Mouse (Mus musculus) megakaryocyte progenitor cell, adult 5-6 weeks (primary cell): ENCODE measurements at regions not wholly inside any gene's neighbourhood (a gene's known extent, or its start where the extent isn't known, plus 50 kb on each side); places are given as distances from the start of the nearest gene placed in this dataset.

Source experiments
- ATAC-seq: replicated peaks from 2 replicates; pipeline ENCODE4 v1.8.0; 2016; ENCODE audit warnings: mild to moderate bottlenecking, moderate TSS enrichment, inconsistent platforms; ENCODE audit not compliant: poor library complexity

DNA sequence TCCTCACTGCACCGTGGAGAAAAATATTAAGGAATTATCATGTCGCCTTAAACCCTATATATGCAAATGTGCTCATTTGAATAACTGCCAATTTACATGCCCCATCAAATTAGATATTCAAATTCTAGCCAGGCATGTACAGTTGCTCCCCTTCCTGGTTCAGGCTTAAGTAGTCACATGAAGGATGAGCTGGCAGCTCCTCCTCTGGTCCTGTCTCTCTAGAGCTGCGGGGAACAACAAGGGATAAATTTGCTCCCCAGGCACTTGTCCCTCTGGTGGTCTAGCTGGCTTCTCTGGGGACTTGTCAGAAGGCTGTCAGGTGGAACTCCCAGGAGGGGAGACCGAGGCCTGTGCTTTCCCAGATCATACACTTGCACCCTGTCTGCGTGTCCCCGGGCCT is 221.8 kb downstream of the Tle3 start:
- no peak for ATAC-seq

DNA sequence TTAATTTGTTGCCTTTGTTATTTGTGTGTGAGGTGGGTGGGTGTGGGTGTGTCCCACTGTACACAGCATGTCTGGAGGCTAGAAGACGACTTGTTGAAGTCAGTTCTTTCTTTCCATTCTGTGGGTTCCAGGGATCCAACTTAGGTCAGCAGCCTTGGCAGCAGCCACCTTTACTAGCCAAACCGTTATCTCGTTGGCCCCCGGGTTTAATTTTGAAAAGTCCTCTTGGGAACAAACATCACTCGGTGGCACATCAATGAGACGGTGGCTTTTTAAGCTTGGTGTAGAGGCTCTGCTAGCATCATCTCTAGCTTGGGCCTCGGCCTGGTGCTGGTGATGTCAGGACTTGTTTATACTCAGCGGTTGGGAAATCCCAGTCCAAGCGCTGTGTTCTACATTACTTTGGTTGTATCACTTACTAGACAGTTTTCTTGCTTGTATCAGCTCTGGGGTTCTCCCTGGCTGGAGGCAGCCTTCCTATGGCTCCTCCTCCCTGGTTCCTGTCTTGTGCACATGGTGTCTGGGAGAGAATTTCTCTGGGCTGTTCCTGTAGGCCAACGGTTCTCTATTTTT is 217.6 kb downstream of the Tle3 start:
- ATAC-seq, result no peak

DNA sequence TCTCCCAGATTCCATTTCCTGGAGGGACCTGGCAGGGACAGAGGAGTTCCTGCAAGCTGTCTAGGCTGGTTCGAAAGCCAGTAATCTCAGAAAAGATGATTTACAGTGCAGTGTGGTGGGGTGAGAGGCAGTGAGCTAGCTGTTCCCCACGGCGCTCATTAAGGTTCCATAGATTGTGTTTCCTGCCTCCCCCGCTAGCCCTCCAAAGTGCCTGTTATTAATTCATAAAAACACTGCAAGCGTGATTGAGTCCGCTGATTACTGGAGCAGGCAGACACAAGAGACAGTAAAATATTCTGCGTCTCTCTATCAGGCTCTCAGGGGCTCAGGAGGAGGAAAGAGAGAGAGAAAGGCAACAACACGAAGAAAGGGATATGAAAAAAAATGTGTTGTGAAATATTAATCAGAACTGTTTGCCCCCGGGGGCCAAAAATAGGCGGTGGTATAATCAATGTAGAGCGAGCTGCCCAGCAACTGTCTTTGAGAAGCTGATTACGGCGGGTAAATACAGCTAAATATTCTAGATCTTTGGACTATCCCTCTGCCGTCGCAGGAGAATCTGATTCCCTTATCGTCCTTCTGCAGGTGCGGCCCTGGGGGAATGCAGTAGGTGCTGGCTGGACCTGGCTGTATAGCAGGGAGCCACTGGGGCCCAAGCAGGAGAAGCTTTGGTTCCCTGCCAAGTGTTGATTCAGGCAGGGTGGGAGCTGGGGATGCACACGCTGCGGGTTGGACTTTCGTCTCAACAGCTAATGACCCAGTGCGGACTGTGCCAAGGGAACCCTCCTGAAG is 211.3 kb downstream of the Tle3 start:
- ATAC-seq, result no peak

DNA sequence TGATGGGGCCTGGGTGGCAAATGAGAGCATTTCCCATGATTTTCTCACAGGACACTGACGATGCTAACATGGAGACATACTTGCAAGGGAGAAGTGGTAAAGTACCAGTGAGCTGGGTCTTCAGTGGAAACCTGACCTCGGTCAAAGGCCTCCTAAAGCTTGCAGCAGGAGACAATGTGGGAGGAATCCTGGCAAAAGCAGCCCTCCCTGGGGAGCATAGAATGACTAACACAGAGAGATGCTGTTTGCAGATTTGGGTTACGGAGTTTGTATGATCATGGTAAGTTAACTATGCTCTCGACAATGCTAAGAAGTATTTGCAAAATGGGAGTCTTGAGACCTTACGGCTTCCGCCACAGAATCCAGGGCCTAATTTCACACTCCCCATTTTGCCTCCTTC is 208.9 kb downstream of the Tle3 start:
- ATAC-seq, result no peak

DNA sequence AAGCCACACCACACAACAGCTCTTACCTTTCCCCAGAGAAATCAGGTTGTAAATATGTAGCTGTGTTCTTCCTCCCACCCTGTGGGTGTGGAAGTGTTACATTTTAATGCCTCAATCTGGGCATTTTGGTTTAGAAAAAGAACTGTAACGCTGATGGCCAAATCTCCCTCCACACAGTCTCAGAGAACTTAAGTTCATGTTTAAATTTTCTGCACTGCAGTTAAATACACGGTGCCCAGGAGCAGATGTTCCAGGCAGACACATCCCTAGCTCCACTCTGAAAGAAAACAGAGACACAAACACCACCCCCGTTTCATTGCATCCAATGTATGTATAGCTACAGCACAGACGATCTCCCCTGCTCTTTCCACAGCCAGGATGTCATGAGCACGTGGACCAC is 206.1 kb downstream of the Tle3 start:
- no peak for ATAC-seq

DNA sequence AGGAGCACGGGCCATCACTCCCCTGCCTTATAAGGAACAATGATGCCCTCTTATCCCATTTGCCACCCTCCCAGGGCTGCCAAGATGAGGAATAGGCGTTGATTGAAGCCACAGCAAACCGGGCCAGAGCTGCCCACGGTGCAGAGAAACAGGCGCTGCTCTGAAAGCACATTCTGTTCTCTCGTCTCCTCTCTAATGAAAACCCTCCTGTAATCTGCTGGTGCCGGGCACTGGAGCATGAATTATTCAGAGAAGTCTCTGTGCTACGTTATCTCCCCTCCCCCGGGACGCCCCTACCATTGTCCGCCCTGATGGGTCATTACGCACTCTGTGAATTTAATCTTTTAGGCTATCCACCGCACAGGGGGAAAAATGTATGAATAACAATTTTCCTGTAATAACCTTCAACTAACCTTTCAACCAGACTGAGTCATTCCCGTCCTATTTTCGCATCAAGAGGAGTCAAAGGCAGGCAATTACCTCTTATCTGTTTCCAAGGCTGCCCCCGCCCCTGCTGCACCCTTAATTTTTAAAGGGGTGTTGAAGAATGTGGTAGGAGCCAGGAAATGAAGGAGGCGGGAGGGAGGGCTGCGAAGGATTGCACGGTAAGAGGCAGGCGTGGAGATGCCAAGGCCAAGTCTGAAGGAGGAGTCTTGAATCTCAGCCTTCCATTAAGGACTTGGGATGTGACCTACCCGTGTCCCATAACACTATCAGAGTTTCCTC is 201.6 kb downstream of the Tle3 start:
- ATAC-seq, result no peak

DNA sequence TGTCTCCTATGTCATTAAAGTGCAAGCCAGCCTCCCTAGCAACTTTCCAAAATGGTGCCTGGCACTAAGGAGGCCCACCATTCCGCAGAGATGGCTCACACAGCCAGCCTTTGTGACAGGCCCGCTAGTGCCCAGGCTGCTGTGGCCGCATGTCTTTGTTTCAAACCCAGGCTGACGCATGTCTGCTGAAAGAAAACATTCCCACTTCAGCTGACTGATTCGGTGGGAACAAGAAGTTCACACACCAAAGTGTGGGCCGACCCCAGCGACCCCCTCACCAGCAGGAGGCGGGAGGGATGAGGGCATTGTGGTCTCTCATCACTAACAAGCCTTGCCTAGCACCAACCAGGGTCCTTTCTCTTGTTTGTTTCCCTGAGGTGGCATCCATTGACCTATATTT is 190.9 kb downstream of the Tle3 start:
- no peak for ATAC-seq

DNA sequence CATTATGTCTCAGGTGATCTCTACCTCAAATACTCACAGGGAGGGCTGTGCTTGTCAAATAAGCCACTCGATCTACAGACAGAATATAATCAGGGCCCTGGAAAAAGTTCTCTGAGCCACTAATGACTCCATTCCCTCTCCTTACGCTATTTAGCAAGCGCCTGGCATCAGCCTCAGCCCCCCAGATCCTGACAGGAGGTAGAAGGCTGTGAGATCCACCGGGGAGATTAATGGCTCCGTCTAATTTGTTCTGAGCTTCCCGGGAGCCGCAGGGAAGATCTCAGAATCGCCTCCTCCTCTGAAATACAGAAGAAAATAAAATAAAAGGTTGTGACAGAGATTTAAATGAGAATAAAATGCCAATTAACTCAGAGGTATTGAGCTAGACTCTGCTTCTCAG is 189.4 kb downstream of the Tle3 start:
- ATAC-seq, result no peak

DNA sequence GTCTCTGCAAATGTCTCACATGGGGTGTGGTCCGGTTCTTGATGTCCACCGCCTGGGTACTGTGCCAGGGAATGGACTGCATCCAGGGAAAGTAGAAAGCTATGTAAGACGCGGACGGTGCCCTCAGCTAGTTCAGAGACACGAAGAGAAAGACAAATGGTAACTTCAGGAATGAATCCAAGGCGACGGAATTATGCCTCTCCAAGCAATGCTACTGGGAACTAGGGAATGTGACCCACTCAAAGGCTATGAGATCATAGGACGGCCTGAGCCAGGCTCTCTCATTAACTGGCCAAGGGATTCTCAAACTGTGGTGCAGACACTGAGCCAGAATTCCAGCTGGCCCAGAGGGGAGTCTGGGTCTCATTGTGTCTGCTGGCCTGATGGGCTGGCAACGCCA is 186.5 kb downstream of the Tle3 start:
- ATAC-seq, result no peak

DNA sequence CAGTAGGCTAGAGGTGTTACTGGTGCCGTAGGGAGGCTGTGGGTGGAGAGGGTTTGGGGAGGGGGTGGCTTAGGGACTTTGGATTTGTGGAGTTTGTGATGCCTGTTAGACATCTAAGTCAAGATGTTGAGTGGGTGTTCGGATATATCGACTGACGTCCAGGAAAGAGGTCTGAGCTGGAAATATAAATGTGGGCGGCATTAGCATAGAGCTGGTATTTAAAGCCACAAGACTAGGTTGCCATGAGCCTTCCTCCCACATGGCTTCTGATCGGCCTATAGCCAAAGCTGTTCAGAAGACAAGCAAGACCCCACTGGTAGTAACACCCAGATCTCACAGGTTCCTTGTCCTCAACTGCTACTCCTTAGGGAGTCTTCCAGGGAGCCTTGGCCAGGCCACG is 184.9 kb downstream of the Tle3 start:
- no peak for ATAC-seq

DNA sequence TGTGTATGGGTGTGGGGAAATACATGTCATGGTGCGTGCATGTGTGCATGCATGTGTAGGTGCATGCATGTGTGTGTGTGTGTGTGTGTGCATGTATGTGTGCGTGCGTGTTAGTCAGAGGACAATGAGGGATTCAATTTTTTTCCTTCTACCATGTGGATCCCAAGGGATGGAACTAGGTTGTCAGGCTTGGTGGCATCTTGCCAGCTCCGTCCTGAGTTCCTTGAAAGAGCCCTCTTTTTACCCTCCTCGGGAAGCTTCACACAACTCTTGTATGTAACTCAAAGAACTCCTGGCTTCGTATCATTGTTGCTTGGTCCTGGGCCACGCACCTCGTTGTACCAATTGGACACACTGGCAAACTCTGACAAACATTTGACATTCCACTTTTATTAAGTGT is 183.0 kb downstream of the Tle3 start:
- no peak for ATAC-seq

DNA sequence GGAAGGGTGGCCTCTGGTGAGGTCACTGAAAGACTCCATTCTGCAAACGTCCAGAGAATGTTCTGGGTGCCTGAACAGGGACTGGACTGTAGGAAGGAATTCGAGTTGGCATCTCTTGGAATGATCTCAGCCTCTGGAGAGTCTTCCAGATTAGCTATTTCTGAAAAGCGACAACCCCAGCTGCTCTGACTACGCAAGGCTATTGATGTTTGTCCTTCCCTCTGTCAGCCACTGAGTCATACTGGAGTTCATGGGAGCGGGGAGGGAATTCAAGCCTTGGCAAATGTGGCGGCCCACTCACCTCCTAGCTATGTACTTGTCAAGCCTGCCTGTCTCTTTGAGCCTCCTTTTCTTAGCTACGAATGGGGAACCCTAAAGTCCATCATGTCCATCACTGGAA is 182.4 kb downstream of the Tle3 start:
- no peak for ATAC-seq

DNA sequence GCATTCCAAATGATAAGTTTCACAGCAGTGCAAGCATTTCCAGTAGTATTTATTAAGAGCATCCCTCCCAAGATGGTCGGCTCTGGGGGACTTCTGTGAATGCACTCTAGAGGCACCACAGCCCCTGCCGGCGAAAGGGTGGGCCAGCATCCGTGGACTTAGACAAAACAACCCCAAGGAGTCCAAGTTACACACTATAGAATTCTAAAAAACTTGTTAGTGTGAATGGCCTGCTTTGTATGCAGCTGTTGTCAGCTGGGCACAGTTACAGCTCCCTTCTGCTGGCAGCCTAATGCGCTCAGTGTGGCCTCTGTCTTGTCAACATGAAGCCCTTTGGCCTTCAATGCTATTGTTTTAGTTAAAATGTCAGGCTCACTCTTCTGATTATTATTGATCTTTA is 181.5 kb downstream of the Tle3 start:
- no peak for ATAC-seq

DNA sequence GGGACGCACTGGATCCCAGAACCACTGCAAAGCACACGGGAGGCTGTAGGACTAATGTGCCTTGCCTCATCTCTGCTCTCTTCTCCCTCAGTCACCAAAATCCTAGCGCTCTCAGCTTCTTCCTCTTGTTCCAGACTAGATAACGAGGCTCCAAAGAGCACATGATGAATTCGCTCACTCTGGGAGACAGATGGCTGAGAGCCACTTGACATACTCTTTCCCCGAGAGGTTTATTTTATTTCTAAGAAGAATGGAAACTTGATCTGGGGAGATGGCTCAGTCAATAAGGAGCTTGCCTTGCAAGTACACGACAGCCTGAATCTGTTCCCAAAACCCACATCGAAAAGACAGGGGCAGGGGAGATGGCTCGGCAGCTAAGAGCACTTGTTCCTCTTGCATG is 179.2 kb downstream of the Tle3 start:
- no peak for ATAC-seq

DNA sequence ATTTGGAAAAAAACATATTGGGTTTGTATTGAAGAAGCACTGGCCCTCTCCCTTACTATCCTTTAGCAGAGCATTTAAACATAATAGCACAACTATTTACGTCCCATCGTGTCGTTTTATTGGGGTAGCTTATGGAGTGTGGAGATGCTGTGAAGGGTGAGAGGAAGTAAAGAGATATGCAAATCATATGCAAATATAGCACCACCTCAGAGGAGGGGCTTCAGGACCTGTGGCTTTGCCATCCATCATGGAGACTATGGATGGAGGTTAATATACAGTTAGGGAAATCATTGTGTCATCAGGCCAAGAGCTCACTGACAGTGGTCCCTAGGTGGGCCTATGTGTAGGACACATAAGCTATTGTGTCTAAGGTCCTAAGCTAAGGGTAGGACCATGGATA is 178.2 kb downstream of the Tle3 start:
- no peak for ATAC-seq

DNA sequence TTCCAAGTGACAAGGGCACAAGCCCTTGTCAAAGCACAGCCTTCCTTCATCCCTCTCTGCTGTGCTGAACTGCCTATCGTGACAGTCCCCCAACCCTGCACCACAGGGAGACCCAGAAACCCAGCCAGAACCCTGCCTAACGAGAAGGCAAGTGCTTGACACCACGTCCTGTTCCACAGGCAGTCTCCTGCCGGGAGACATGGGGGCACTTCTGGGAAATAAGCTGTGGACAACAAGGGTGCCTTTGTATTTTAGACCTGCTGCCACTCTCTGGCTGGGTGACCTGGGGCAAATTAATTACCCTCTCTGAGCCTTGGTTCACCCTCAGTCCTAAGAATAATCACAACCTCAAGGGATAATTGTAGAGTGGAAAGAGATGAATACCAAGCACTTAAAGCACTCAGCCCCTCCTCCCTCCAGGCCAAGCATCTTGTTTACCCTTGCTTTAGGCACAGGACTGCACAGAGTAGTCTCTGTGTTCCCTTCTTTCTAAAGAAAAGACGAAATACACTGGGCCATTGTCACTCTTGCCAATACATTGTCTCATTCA is 177.6 kb downstream of the Tle3 start:
- ATAC-seq, result no peak

DNA sequence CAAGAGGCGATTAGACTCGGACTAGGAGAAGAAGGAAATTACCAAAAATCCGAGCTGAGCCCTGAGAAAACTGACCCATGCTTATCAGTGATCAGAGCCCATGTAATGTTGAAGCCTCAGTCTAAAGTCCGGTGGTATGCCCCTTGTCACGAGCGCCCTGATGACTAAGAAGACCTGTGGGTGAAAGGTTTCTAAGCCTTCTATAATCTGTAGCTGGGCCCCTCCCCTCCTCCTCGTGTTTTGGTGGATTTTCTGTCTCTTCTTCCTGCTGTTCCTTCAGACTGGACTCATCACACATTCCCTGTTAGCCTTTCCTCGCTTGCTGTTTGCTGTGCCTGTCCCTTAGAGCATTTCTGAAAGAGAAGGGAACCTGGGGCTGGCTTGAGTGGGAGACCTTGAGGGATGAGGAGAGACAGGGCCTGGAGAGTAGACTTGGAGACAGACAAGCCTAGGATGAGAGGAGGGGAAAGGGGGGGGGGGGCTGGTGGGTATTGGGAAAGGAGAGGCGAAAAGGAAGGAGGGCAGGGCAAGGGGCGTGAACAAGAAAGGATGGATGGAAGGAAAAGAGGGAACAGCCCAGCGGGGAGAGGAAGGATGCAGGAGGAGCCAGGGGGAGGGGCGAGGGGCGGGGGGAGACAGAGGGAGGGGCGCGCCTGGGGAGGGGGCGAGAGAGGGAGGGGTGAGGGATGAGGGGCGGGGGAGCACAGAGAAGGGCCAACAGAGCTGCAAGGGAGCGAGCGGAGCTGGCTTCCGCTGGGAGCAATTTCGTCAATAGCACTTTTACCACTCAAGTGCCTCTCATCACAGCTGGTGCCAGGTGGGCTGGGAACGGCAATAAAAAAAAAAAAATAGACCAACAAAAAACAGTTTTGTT is 165.4 kb downstream of the Tle3 start:
- ATAC-seq, result no peak

DNA sequence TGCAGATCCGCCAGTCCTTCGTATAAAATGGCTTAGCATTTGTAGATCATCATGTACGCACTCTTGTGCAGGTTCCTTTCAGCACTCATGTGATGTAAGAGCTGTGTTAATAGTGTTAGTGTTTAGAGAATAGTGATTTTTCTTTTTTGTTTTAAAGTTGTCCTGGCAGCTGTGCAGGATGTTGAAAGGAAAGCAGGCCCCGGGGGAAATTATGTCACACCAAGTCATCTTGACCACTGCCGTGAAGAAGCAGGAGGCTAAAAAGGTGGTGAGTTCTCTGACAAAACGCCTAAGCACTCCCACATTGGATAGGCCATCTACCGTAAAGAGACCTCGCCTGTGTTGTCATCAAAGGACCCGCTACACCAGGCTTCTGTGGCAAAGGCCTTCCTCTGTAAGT is 161.1 kb downstream of the Tle3 start:
- ATAC-seq, result no peak

DNA sequence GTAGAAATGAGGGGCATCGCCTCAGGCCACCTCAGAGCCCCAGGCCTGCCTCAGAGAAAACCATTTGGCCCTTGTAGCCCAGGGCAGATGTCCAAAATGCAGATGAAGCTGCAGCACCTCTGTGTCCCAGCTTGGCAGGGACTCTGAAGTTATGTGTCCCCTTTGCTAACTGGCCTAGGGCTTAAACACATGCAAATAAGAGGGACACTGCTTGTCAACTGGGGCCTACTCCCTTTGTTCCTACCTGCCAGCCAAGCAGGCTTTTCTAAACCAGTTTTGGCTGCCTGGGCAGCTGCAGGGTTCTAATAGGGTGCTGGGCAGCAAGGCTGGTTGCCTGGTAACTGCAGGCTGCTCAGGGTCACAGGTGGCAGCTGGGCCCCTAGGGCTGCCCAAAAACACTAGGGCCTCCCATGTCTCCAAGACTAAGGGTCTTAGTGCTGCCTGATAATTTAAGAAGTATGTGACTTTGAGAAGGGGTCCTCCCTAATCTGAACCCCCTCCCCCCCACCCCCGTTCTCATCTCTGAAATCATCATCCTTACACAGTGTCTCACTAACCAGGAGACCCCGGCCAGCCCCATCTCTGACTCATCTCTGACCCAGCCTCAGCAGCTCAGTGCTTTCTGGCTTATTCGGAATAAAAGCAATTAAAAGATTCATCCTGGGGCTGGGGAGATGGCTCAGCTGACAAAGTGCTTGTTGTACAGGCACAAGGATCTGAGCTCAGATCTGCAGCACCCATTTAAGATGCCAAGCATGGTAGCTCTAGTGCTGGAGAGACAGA is 158.3 kb downstream of the Tle3 start:
- ATAC-seq, result no peak

DNA sequence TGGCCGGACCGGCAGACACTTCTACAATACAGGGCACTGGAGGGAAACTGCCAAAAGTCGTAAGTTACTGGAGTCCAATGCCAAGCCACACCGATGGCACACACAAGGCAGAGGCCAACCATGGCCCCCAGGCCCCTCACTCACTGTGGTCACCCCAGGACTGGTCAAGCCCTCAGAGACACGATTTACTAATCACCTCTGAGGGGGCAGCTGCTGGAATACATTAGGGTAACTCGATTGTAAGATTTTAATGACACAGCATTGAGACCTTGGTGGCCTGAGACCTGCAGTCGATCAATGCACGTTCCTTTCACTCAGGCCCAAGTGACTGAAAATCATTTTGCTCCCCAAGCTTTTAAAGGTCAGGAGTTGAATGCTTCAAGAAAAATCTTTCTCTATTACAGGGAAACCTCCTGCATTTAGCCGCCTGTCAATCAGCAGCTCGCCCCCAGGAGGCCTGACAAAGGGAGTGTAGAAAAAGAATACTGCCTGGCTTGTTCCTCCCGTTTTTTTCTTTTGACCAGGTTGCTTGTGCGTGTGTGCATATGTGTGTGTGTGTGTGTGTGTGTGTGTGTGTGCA is 156.2 kb downstream of the Tle3 start:
- no peak for ATAC-seq
